Mouse (Mus musculus): ENCODE measurements around the gene Cep112.

Cep112 gene

DNA sequence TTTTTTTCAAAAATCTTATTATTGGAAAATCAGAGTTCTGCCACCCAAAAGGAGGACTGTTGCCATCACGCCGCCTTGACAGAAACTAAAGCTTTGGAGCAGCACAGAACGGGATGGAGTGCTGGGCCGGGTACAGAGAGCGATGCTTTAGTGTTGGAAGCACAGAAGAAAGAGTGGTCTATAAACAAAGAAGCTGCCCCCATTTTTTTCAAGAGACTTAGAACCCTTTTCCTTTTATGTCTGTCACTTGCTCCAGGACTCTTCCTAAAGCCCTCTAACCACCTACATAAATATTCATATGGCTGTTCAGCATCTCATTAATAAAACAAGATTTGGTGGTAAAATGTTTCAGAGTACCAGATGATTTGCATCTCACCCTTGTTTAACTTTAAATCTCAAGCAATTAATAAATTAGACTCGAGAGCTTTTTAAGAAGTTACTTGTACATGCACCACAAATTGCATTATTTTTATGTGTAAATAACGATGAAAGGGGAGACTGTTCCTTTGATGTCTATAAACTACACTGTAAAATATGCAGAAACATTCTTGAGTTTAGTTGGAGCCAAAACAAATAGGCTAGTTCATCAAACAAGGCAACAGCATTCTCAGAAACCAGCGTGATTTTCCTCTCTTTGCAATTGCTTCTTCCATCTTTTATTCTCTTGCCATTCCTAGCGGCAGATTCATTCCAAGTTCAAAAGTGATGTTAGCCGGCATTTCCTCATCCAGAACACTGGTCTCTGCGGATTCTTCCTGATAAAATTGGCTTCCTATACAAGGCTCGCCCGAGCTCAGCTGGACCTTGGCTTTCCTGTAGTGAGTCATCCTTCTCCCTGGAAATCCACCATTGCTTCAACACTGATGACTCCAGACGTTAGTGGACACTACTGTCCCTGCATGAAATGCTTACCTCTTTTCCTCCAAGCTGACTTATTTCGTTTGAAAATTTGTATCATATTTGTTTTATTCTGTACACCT, 355.6 kb downstream of the Cep112 start:
- no peak for DNase-seq (ENCODE audit: low spot score in 2 of 2)

DNA sequence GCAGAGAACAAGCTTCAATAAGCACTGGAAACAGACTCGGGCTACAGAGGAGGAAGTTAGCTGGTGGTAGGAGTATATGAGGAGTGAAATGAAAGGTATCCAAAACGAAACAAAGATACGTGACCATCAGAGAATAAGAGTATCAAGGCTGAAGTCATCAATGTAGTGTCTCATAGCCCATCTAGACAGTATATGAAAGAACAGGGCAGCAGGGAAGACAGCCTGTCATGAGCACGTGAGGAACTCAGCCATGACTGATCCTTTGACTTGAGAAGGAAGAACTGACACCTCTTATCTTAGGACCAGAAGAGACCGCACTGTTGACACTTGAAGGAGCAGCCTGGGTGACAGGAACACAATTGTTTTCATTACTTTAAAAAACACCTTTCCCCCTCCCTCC, 373.4 kb downstream of the Cep112 start:
- no peak for DNase-seq (ENCODE audit: low spot score in 2 of 2)

DNA sequence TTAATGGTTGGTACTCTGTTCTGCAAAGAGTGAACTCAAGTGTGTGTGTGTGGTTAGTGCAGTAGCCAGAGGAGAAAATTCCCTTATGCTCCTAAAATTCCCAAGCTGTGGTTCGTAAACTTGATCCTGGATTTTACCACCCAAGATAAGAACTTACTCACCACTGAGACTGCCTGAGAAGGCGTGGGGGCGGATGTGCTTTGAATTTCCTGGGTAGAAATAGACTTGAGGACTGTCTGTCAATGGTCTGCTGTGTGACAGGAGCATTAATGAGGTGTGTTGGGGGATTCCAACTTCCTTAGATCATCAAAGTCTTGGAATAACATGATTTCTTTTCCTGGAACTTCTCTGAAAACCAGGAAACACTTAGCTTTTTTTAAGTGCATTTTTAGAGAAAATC, 374.7 kb downstream of the Cep112 start:
- DNase-seq (ENCODE audit: low spot score in 2 of 2): no peak

DNA sequence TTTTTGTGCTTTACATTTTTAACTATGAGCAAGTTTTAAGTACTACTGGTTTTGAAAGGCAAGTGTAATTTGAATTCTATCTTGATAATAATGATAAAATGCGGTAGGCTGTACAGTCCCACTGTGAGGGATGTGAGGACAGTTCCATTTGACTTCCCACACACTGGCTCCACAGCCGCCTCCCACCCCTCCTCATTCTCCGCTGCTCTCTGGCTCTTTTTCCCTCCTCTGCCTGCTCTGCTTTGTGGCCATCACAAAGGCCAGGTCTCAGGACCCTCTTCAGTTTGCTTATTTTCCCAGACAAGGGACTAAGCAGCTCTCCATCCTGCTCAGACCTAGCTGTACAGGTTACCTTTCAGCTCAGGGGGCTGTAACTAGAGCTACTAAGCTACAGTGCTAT, 379.0 kb downstream of the Cep112 start:
- no peak for DNase-seq (ENCODE audit: low spot score in 2 of 2)

- no peak for DNase-seq (ENCODE audit: low spot score in 2 of 2)
Measured at GRCm38 (mm10) chr11:108805947-108806346, 381.0 kb downstream of the Cep112 start.

DNA sequence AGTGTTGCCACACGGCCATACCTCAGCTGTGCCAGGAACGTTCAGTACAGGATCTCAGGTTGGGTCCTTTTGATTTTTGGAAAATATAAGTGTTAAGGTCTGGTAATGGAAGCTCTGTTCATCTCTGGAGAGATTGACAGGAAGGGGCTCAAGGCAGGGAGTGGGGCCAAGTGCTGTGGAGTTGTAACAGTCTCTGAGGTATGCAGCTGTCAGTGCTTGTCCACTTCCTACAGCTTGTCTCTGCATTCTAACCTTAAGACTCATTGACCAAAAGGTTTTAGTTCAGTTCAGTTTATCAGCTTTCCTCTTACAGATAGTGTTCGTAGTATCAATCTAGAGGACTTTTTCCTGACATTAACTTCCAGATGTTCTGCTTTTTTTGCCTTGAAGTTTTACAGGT, 384.6 kb downstream of the Cep112 start:
- no peak for DNase-seq (ENCODE audit: low spot score in 2 of 2)

DNA sequence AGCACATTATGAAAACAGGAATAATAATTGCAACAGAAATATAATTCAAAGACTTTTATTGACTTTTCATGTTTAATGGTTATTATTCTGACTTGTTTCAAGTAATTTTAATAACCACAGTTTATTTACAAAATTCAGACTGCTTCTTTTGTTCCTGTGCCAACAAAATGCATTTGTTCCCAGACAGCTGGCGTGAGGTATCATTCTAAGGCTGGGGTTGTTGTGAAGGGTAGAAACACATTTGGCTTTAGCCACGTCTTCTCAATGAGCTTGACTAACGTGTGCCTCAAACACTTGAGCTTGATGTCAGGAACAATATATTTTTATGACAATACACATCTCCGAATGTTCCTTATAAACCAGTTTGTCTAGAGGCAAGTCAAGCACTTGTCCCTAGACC, 396.8 kb downstream of the Cep112 start:
- DNase-seq (ENCODE audit: low spot score in 2 of 2): no peak

DNA sequence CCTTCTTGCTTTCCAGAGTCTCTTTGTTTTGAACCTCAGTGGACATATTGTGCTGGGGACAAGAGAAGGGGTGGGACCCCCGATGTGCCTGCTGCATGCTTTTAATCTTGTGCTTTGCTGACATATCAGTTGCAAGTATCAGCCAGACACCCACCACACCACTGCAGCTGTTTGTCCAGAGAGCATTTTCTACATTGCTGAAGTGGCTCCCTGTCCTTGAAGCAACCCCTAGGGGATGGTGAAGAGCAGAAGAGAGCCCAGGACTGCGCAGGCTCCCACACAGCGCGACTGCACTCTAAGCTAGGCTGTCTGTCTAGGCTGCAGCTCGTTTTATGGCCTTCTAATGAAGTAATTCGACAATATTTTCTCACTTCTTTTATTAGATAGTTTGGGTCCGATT, 397.3 kb downstream of the Cep112 start:
- no peak for DNase-seq (ENCODE audit: low spot score in 2 of 2)

DNA sequence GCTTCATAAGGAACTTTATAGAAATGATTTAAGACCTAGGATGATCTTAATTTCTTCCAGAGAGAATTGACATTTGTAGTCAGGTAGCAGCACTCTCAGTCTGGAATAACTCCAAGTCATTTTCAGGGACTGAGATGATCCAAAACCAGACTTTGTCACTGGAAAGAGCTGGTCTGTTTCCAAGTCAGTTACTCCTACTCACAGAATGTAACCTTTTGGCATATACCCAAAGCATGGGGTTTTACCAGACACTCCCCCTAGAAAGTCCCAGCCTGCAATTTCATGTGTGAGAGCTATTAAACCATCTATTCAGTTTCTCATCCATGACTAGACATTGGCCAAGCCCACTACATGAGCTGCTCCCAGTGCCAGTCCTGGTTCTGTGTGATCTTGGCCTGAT, 402.3 kb downstream of the Cep112 start:
- DNase-seq (ENCODE audit: low spot score in 2 of 2): no peak

DNA sequence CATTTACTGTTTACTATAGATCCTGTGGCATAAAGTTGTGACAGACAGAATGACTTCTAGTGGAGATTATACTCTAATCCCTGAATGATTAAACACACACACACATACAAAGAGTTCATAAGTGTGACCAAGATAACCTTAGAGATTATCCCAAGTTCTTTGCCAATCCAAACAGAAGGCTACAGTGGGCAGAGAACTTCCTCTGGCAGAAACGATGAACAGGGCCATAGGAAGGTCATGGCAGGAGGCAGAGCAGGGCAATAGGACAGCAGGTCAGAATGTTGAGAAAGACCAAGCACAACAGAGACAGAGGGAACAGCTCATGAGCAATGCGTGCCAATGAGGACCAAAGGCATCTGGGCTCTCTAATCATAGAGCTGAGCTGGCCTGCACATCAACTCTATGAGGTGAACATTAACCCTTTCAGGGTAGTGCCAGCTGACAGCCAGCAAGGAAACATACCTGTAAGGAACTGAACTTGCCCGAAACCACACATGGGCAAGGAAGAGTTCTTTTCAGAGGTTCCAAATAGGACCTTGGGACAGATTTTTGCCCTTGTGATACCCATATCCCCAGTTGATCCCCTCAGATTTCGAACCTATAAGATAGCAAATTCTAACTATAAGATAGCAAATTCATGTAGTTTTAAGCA, 403.5 kb downstream of the Cep112 start:
- DNase-seq (ENCODE audit: low spot score in 2 of 2): no peak

DNA sequence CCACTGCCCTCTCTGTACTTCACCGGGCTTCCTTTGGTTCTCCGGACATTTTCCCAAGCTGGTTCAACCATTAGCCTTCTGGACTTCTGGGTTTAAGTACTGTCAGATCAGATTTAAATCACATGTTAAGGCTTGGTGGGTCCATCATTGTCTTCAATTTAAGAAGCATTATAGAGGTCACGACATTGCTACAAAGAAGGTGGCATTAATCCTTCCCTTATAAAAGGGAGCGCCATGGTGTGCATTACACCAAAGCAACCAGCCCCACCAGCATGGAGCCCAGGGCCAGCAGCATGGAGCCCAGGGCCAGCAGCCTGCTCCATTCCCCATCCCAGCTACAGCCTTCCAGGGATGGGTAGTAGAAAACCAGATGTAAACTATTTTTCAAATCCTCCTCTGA, 411.7 kb downstream of the Cep112 start:
- DNase-seq (ENCODE audit: low spot score in 2 of 2): no peak

DNA sequence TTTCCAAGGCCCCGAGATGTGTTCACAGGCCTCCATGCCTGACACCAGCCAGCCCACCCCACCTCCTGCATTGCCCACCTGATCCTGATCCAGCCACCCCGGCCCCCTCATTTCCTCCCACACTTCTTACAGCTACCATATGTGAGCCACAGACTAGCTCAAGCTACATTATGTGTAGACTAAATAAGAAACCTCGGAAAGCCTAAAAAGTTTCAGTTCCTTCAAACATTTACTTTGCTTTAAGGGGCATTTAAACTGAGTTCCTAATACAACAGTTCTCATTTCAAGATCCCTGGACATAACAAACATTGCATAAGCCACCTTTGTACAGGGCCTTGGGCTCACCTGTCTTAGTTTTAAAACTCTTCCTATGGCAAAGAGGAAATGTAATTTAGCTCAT, 415.2 kb downstream of the Cep112 start:
- no peak for DNase-seq (ENCODE audit: low spot score in 2 of 2)

DNA sequence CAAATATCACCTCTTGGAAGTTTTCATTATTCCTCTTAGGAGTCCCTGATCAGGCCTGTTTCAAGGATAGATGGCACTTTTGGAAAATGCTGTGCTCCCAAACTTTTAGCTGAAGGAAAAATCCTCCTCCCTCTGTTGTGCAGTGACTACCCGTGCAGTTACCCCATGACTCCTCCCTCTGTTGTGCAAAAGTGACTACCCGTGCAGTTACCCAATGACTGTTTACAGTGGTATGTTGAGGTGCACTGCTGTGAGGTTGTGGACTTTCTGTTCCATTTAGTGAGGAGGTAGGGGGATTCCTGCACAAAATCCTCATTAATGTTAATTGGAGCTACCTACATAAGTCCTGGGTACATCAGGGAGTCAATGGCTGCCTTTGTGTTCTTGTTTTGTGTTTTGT, 417.8 kb downstream of the Cep112 start:
- no peak for DNase-seq (ENCODE audit: low spot score in 2 of 2)

GRCm38 (mm10) chr11:108845971-108846370, 421.0 kb downstream of the Cep112 start:
- no peak for DNase-seq (ENCODE audit: low spot score in 2 of 2)

GRCm38 (mm10) chr11:108846479-108846878, 421.5 kb downstream of the Cep112 start:
- DNase-seq (ENCODE audit: low spot score in 2 of 2): no peak

DNA sequence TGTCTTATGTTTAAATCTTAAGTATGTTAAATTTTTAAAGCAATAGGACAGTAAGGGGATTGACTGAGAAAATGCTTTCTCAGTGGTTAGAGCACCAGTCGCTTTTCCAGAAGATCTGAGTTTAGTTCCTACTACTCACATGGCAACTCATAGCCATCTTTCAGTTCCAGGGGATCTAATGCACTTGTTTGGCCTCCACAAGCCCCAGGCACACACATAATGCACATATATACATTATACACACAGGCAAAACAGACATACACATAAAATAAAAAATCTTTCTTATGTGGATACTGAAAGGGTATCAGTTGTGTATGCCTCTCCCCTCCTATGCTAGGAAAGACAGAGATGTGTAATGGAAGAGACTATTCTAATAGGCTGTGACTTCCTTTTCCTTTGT, 426.8 kb downstream of the Cep112 start:
- DNase-seq (ENCODE audit: low spot score in 2 of 2): no peak

DNA sequence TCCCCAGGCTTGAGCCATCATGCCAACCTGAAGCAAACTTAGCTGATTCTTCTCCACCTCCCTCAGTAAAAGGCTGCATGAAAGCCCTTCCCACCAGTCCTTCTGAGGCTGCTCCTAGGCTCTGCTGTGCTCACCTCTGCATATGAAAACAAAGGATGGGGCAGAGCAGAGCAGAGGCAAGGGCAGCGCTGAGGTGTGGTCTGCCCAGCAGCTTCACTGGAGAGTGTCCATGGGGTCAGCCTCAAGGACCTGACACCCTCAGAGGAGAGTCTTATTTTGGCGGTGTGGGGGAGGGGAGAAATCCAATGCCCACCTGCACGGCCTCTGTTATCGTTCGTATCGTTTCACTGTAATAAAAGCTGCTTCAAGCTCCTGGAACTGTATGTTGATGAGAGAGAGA, 432.3 kb downstream of the Cep112 start:
- DNase-seq (ENCODE audit: low spot score in 2 of 2): no peak

- no peak for DNase-seq (ENCODE audit: low spot score in 2 of 2)
Measured at GRCm38 (mm10) chr11:108857678-108858338, 432.8 kb downstream of the Cep112 start.

DNA sequence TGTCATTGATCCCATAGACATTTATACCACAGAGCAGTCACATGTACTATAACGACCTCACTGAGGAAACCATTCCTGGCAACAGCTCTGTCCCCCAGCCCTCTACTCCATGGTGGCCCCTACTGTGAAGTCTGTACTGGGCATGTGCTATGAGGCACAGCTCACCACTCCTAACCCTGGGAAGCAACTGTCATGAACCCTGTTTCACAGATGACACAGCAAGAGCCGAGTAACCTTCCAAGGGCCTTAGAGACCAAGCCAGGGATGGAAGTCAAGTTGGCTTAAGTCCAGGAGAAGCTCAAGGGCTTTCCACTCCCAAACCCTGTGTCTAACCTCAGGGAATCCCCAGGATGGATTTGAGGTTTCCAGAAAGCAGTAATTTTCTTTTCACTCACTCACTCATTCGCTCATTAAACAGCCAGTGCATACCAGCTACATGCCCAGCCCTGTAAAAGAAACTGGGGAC, 433.4 kb downstream of the Cep112 start:
- DNase-seq (ENCODE audit: low spot score in 2 of 2): no peak

GRCm38 (mm10) chr11:108858846-108859245, 433.9 kb downstream of the Cep112 start:
- no peak for DNase-seq (ENCODE audit: low spot score in 2 of 2)

DNA sequence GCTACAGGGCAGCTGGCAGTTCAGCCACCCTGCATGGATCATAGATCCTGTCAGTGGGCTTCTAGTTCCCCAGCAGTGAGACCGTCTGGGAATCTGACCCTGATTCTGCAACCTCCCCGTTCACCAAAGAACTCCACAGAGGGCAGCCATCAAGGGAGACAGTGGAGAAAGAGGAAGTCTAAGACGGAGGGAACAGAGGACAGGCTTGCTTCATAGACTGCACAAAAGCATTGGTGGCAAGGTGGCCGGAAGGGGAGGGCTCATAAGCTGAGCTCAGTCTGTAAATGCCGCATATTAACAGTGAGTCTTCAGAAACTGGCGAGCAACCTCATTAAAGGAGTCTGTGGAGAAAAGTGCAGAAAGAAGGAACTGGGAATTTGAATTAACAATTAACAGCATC, 437.4 kb downstream of the Cep112 start:
- DNase-seq (ENCODE audit: low spot score in 2 of 2): no peak

DNA sequence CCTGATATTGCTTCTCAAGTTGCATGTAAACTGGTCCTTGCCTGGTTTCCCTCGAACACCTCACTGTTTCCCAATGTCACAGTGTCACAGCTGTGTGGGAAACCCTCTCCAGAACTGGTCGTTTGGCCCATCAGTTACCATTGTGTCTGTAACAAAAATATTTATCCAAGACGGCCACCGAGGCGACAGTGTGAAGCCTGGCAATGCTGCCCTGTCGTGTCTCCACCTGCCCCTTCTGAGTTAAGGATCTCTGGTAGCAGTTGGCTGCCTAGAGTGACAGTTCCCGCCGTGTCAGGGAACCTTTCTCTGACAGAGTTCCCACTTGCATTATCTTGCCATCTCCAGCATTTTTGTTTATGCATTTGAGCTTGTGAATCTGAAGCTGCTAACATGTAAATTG, 440.8 kb downstream of the Cep112 start:
- DNase-seq (ENCODE audit: low spot score in 2 of 2): no peak

- no peak for DNase-seq (ENCODE audit: low spot score in 2 of 2)
Measured at GRCm38 (mm10) chr11:108867538-108867937, 442.5 kb downstream of the Cep112 start.

Measured in natural killer cell, adult 2 months (primary cell).